Mouse (Mus musculus) skeletal muscle tissue, adult 2 months (tissue): ENCODE measurements around the gene Gp1ba.
A peak's percentile ranks its signal among the peaks of the same experiment; 100 is the strongest.

ENCODE experiments used
- DNase-seq: peaks from one replicate; pipeline ENCODE4 v3.0.0-alpha.2; 2012; ENCODE audit warnings: low read depth, low spot score

The Gp1ba gene

GRCm38 (mm10) chr11:70638714-70639278 is at the start of gene Gp1ba:
Gp1ba (plus strand) TSS chr11:70639122.
- no peak for DNase-seq

GRCm38 (mm10) chr11:70591733-70592132 is 47.2 kb upstream of the Gp1ba start:
- DNase-seq: no peak

GRCm38 (mm10) chr11:70594253-70594989 is 44.5 kb upstream of the Gp1ba start:
- no peak for DNase-seq

GRCm38 (mm10) chr11:70595638-70596037 is 43.3 kb upstream of the Gp1ba start:
- DNase-seq: no peak

- no peak for DNase-seq
Measured at GRCm38 (mm10) chr11:70596094-70596493, 42.8 kb upstream of the Gp1ba start.

- DNase-seq: no peak
Measured at GRCm38 (mm10) chr11:70597301-70597700, 41.6 kb upstream of the Gp1ba start.

- DNase-seq: no peak
Measured at GRCm38 (mm10) chr11:70598451-70598953, 40.4 kb upstream of the Gp1ba start.

GRCm38 (mm10) chr11:70605024-70605566 is 33.8 kb upstream of the Gp1ba start:
- peak; percentile 65 for DNase-seq

- DNase-seq: no peak
Measured at GRCm38 (mm10) chr11:70606717-70607116, 32.2 kb upstream of the Gp1ba start.

- DNase-seq: no peak
Measured at GRCm38 (mm10) chr11:70607611-70608010, 31.3 kb upstream of the Gp1ba start.

- DNase-seq: no peak
Measured at GRCm38 (mm10) chr11:70608381-70609066, 30.4 kb upstream of the Gp1ba start.

GRCm38 (mm10) chr11:70610752-70611151 is 28.2 kb upstream of the Gp1ba start:
- DNase-seq: no peak

- no peak for DNase-seq
Measured at GRCm38 (mm10) chr11:70612505-70612904, 26.4 kb upstream of the Gp1ba start.

GRCm38 (mm10) chr11:70615074-70615473 is 23.8 kb upstream of the Gp1ba start:
- peak; percentile 47 for DNase-seq

GRCm38 (mm10) chr11:70615516-70616093 is 23.3 kb upstream of the Gp1ba start, which contains the start of gene 4930544D05Rik:
4930544D05Rik (plus strand) TSS chr11:70615848.
- DNase-seq: no peak

GRCm38 (mm10) chr11:70619101-70619500 is 19.8 kb upstream of the Gp1ba start, which contains the start of gene Chrne:
Chrne (minus strand) TSS chr11:70619216.
- peak; percentile 68 for DNase-seq

- DNase-seq: peak; percentile 86
Measured at GRCm38 (mm10) chr11:70621972-70622814, 16.7 kb upstream of the Gp1ba start.

GRCm38 (mm10) chr11:70623053-70623742 is 15.7 kb upstream of the Gp1ba start:
- DNase-seq: no peak

- no peak for DNase-seq
Measured at GRCm38 (mm10) chr11:70625473-70625872, 13.4 kb upstream of the Gp1ba start.

GRCm38 (mm10) chr11:70626877-70627276 is 12.0 kb upstream of the Gp1ba start:
- DNase-seq: no peak
